Mouse (Mus musculus): ENCODE results near the gene Nfib.

Nfib gene

DNA sequence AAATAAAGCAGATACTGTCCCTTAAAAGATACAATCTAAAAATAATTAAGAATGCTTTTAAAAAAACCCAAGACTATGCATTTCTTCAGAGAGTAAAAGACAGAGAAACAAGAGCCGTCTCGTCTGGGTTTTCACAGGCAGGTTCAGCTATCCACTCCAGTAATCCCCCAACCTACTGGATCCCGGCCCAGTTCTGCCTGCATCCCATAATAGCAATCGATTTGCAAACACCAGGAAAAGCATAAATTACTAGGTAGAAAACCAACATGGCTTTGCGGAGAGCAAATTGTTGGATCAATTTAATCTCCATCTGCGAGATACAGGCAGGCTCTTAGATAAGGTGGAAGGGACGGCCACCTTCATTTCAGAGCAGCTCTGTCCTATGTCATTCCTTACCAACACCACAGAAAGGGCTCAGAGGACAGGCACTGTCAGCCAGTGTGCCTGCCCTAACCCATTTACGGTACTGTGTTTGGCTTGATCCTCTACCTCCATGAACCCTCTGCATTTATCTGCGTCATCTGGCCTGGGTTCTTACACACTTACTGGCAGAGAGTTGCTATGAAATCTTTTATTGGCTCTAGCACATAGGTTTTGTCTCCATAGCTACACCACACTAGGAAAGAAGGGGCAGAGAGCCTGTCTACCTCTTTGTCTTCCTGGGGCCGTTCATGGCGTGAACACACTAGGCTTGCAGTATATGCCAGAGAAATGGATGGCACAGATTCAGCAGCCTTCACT is 321.4 kb downstream of the Nfib start:
- peak; percentile 54 to 57 for DNase-seq

GRCm38 (mm10) chr4:82383346-82383745 is 322.2 kb downstream of the Nfib start:
- no peak for DNase-seq

DNA sequence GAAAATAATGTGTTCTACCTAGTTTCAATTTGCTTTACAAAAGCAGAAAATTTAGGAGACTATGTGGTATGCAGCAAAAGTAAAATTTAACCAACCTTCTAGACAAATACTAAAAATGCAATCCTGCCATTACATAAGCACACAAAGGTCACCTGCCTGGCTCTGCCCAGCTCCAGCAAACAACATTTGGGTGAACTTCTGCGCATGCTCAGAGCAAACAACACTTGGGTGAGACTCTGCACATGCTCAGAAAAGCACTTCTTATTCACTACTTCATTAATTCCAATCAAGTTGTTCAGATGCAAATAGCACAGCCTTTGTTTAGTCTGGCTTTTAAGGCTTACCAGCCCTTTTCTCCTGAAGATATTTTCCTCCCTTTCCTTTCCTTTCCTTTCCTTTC is 323.8 kb downstream of the Nfib start:
- DNase-seq, result no peak

- no peak for DNase-seq
Observed at GRCm38 (mm10) chr4:82380578-82380977, 325.0 kb downstream of the Nfib start.

GRCm38 (mm10) chr4:82378050-82378449 is 327.5 kb downstream of the Nfib start:
- DNase-seq, result no peak

GRCm38 (mm10) chr4:82377621-82378020 is 327.9 kb downstream of the Nfib start:
- no peak for DNase-seq

GRCm38 (mm10) chr4:82374560-82374959 is 331.0 kb downstream of the Nfib start:
- no peak for DNase-seq

- DNase-seq, result peak in 1 of 2 experiments; percentile 28
Observed at GRCm38 (mm10) chr4:82372217-82372616, 333.3 kb downstream of the Nfib start.

- no peak for DNase-seq
Observed at GRCm38 (mm10) chr4:82371471-82371870, 334.1 kb downstream of the Nfib start.

DNA sequence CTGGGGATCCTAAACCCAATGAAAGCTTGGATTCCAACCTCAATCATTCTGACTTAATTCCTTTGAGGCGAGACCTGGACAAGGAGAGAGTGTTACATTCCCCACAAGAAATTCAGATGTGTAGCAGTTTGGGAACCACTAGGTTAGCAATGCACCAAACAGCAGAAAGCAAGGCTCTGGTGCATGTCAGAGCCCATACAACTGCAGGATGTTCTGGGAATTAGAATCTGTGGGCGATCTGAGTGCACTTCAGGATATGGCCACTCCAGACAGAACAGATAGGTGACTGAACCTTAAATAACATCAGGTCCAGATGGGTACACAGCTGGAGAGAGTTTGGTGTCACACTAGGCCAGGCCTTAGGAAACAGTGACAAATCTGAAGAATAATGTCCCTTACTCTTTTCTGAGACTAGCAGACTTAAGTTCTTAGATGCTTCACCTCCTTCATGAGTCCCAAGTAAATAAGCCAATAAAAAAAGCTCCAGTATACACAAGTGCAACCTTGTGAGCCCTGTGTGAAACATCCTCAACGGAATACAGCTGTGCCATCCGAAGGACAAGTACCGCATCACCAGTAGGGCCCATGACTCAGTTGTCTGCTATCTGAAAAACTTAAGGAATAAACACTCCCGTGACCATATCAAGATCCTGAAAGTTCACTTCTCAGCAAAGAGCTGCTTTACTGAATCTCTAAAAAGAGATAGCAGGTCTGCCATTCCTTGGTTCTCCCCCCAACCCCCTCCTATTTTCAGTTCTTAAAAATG is 336.4 kb downstream of the Nfib start:
- no peak for DNase-seq

DNA sequence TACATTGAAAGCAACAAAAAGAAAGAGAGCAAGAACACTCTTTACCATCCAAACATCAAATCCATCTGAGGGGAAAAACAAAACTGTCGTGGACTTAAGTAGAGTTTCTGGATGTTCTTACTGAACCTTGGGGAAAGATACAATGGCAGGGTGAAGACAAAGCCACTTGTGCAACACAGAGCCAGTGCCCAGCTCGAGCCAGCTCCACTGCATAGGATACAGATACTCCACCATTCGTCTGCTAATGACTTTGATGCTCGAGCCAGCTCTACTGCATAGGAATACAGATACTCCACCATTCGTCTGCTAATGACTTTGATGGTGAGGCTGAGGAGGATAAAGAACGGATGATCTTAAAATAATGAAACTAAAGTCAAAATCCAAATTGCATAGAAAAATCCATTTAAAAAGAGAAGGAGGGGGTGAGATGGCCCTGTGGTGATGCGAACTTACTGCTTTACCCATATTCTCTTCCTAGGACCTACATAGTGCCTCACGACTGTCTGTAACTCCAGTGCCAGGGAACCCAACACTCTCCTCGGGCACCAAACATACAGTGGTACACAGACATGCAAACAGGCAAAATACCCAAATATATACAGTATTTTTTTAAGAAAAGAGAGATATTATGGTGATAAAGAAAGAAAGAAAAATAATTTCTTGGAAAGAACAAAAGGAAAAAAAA is 337.3 kb downstream of the Nfib start:
- no peak for DNase-seq

- no peak for DNase-seq
Observed at GRCm38 (mm10) chr4:82364696-82365385, 340.7 kb downstream of the Nfib start.

DNA sequence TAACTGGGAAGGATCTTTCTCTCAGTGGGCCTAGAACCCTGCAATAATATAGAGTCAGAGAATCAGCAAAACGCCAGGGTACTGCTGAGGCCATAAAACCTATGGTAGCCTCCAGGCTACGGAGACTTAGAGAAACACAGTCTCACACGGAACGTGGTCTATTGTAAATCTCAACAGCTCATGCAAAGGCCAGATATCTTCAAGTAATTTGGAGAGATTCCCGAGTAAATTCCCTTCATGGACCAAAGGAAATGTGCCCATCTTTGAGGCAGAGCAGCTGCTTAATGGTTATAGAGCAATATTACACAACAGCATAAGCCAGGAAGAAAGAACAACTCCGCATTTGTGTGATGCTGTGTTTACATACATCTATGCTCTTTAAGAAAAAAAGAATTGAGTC is 341.6 kb downstream of the Nfib start:
- DNase-seq, result no peak

DNA sequence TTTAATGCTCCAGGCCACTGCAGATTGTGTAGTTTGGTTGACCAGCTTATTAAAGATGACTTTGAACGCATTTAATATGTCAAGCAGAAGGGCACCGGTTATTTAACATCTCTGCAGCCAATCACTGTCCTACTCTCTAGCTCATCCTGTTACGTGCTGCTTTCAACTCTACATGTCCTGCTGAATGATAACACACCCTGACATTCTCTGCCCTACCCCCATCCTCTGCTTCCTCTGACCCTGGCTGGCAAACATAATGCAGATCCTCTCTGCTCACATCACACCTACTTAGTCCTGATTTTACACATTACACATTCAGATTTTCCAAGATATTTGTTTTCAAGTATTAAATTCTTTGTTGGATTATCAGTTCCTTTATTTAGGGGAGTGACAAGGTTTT is 343.3 kb downstream of the Nfib start:
- no peak for DNase-seq

DNA sequence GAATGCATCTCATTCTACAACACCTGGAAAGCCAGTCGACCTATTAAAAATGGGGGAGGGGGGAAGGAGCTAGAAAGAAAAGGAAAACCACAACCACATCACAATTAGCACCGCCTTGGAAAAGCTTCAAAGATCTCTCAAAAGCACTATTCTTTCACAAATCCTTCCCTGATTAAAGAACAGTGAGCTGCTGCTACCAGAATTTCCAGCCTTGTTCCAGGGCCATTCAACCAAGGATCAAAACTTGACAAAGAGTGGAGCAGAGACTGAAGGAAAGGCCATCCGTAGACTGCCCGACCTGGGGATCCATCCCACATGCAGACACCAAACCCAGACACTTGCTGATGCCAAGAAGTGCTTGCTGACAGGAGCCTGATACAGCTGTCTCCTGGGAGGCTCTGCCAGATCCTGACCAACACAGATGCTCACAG is 345.5 kb downstream of the Nfib start:
- peak in 1 of 2 experiments; percentile 32 for DNase-seq

- DNase-seq, result no peak
Observed at GRCm38 (mm10) chr4:82359110-82359509, 346.4 kb downstream of the Nfib start.

GRCm38 (mm10) chr4:82349006-82349405 is 356.5 kb downstream of the Nfib start:
- DNase-seq, result no peak

DNA sequence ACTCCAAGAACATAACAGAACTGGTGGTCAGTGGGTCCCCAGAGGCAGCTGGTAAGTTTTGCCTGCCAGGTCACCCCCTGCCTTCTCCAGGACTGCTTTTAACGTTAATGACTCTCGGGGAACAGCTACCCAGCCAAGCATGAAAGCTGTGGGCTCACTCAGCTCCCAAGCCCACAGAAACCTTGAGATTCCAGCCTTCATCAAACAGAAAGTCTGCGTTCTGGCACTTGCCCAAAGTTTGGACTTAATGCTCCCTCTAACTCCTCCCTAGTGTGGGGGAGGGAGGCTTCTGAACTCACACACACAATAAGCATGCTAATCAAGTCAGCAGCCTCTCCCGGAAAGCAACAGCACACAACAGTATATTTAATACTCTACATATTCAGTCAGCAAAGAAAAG is 360.8 kb downstream of the Nfib start:
- peak in 1 of 2 experiments; percentile 39 for DNase-seq

DNA sequence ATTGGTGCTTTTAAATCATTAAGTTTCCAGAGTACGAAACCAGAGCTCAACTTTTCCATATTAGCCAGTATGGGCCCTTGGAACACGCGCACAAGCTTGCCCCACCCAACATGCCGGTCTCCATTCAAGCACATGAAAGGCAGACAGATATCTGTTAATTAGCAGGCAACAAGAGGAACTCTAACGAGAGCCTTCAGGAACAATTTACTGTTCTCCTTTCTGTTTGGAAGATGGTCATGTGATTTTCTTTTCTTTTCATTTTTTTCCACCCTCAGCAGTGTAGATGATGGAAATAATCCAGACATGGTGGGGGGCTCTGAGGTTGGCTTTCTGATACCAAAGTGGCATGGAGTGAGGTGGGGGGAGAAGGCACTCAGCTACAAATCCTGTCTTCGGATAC is 361.3 kb downstream of the Nfib start:
- no peak for DNase-seq

DNA sequence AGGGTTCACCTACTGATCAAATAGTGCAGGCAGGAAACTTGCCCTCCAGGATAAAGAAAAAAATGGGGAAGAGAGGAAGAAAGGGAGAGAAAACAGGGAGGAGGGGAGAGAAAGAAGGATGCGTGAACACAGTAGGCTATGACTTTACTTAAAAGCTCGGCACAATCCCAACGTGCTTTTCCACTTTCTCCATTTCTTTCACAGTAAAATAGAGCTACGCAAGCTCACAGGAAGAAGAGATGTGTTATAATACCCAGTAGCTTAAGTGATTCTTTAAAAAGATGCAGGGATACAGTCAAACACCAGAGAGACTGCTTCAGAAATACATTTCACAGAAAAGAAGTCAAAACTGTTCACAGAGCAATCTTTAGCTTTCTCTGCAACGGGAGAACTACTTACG is 366.6 kb downstream of the Nfib start:
- DNase-seq, result no peak

DNA sequence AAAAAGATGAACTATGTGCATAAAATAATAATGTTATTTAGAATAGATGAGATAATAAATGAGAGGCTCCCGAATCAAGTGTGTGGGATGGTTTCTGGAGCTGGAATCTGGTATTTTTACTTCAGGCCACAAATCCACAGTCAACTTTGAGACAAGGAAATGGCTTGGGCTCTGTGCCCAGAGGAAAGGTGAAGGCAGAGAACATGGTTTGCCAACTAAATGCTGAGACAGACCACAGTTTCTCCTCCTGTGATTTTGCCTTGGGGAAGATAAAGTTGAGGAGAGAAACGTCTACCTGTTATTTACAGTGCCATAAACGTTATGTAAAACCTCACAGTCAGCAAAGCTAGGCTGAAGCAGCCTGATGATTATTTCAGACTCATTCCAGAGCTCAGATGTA is 367.1 kb downstream of the Nfib start:
- DNase-seq, result peak; percentile 56 to 76

- no peak for DNase-seq
Observed at GRCm38 (mm10) chr4:82336951-82337381, 368.6 kb downstream of the Nfib start.

- no peak for DNase-seq
Observed at GRCm38 (mm10) chr4:82335266-82335865, 370.2 kb downstream of the Nfib start.
